Mouse (Mus musculus) urinary bladder, adult 2 months (tissue): ENCODE data around the gene Stat6. TPM values are rescaled to one million over a fixed set of nuclear protein-coding genes. Genes with fewer than 3 reads are reported as not detected.

Experiments used
- DNase-seq: peaks from one replicate; pipeline ENCODE4 v3.0.0; 2022; ENCODE audit warnings: low spot score
- polyA plus RNA-seq: library from polyadenylated mRNA; depleted of rRNA; stranded (reverse); fragments of >200 nt; gene quantifications from 2 replicates; pipeline ENCODE4 v1.2.3, GENCODE M21; 2012

Stat6 gene
- polyA plus RNA-seq, 1 experiment, result 78.1 TPM

DNA sequence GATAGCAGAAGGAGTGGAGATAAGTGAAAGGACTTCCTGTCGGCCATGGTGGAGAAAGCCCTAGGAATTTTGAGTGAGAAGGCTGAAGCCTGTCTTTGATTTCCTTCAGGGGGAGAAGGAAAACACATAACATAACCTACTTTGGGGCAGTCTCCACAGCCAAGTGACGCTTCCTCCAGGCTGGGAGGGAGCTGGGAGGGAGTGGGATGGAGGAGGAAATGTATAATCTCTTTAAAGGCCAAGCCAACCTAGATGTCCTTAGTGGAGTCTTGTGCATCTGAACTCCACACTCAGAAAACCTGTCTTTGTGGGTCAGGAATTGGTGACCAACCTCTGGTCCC lies 27.8 kb upstream of the Stat6 start:
- no peak for DNase-seq

DNA sequence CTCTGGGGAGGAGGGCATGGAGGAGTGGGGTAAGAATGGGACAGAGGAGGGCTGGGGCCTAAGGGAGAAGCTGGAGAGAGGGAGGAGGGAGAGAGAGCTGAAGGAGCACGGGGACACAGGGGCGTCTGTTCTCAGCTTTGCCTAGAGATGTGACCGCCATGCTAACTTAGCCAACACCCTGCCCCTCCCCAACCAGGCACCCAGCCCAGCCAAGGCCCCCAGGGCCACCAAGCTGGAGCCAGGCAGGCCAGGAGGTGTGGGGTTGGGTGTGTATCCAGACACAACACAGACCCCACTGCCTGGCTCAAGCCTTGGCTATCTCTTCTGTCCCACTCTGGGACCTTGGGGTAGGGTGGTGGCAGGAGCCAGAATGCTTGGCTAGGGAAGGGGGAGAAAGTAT lies 27.2 kb upstream of the Stat6 start:
- no peak for DNase-seq

GRCm38 (mm10) chr10:127616261-127616679 lies 26.5 kb upstream of the Stat6 start:
- DNase-seq, result no peak

DNA sequence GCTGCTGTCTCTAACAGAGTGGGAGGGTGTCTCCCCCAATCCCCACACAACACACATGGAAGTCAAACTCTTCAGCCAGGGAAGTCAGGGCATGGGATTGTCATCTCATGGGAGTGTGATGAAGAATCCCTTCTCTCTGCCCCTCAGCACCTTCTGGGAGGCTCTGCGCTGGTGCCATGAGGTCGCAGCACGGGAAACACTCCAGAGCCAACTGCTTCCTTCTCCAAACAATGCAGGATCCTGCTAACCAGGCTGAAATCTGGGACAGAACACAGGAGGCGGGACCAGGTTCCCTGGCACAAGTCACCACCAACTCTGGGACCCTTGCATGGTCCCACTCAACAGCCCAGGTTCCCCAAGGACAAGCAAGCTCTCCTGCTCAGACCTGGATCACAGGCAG lies 25.5 kb upstream of the Stat6 start:
- no peak for DNase-seq

- no peak for DNase-seq
These were observed 24.6 kb upstream of the Stat6 start for GRCm38 (mm10) chr10:127618173-127618572.

DNA sequence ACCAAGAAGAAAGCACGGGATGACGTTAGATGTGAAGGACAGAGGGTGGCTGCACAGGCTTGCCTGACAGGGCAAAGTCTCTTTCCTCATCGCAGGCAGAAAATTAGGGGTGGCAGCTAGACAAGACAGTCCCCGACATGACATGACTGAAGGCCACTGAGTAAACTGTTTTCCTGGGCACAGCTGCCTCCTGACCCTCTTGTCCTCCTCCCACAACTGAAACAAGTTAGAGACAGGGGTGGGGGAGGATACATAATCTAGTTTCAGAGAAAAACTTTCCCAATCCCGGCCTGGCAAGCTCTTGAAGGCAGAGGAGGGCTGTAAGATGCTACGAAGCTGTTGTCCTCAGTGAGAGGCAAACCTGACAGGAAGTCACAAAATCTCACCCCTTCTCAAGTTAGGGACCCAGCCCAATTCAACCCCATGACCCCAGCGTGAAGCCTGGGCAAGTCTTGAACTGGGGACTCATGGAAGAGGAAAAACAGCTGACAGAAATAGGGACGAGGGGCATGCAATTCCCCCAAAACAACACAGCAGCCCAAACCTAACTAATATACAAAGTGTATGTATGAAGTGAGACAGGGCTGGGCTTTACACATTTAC lies 23.6 kb upstream of the Stat6 start:
- no peak for DNase-seq

- DNase-seq, result no peak
These were observed 22.8 kb upstream of the Stat6 start for GRCm38 (mm10) chr10:127619941-127620405.

DNA sequence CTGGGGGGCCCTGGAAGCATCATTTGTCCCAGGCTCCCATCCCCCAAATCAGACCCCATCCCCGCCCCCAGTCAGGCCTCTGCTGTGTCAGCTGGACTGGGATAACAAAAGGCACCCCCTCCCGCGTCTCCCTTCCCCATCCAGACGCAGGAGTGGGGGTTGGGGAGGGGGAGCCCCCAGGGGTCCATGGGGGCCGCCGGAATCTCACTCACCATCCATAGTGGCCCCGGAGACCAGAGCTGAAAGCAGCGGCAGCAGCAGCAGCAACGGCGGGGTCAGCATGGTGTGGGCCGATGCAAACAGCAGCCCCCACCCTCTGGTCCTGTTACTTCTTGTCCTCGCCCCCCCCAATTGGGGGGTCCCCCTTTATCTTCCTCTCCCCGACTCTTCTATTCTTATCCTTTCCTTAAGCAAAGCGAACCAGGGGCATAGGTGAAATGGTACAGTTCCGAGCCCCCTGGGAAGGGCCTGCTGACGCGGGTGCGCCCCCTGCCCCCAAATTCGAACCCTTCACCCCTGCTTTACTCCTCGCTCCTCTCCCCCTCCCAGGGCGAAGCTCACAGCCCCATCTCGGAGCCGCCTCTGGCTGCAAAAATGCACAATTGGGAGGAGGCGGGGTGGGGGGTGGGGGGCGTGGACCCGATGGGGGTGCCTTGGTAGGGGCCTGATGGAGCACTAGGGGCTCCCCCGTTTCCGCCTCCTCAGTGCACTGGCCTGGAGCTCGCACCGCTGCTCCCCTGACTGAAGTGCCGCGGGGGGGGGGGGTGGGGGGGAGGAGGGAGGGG lies 22.2 kb upstream of the Stat6 start, which contains the start of gene Lrp1:
Gene Lrp1, minus strand, starts transcription at position 743 of the 785 bp plus-strand sequence.
- DNase-seq, result no peak

GRCm38 (mm10) chr10:127621191-127622056 lies 21.4 kb upstream of the Stat6 start:
- peak; percentile 87 for DNase-seq

- peak; percentile 70 for DNase-seq
These were observed 20.8 kb upstream of the Stat6 start for GRCm38 (mm10) chr10:127622057-127622392.

- no peak for DNase-seq
These were observed 20.1 kb upstream of the Stat6 start for GRCm38 (mm10) chr10:127622661-127623060.

- DNase-seq, result no peak
These were observed 19.2 kb upstream of the Stat6 start for GRCm38 (mm10) chr10:127623439-127624216.

DNA sequence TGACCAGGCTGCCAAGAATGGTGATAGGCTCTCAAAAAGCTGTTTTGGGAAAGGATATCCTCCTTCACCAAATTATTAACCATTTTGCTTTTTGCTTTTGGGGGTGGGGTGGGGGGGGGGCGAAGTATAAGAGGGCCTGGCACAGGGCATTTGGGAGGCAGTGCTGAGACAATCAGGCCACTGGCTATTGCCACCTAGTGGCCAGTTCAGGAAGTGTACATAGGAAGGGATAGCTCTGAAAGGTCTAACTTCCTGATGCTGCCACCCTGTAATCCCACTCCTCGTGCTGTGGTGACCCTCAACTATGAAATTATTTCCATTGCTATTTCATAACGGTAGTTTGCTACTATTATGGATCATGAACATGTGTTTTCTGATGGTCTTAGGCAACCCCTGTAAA lies 16.4 kb upstream of the Stat6 start:
- DNase-seq, result no peak

- DNase-seq, result no peak
These were observed 11.2 kb upstream of the Stat6 start for GRCm38 (mm10) chr10:127631261-127632214.

DNA sequence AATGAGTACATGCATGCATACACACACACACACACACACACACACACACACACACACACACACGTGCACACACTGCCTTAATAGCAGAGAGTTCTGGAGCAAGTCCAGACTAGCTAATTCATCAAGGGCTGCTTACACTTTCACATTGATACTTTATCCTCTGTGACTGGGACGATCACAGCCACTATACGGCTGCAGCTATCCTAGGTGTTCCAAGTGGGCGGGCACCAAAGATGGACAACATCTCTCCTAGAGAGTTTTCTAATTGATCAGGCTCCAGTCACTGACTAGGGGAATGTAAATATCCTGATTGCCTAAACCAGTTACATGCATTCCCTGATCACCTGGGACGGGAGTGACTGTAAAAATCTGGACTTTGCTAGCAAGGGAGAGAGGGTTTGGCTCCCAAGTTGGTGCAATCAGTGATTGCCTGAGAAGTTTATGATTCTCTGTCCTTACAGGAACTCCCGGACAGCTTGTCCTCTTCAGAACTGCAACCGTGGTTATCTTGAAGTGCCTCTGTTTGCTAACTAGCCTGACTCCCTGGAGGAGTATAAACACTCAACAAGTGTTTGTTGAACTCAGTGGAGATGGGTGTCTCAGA lies 10.0 kb upstream of the Stat6 start:
- DNase-seq, result no peak

DNA sequence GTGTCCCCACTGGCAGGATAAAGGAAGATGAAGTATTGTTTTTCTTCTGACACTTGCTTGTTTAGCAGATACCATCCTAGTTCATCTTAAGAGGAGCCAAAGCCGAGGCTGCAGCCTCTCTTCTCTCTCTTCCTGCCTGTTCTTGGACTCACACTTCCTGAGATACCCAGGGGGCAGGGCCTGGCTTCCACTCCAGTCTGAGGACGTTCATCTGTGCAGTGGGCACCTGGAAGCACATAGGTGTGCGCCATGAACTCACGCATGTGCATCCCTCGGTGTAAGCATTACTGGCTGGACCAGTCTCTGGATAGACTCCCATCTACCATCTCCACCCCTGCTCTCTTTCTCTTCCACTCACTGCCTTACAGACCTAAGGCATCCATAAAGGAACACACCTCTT lies 2.4 kb upstream of the Stat6 start:
- no peak for DNase-seq

- DNase-seq, result peak; percentile 80
These were observed 670 bp upstream of the Stat6 start for GRCm38 (mm10) chr10:127641861-127642771.

DNA sequence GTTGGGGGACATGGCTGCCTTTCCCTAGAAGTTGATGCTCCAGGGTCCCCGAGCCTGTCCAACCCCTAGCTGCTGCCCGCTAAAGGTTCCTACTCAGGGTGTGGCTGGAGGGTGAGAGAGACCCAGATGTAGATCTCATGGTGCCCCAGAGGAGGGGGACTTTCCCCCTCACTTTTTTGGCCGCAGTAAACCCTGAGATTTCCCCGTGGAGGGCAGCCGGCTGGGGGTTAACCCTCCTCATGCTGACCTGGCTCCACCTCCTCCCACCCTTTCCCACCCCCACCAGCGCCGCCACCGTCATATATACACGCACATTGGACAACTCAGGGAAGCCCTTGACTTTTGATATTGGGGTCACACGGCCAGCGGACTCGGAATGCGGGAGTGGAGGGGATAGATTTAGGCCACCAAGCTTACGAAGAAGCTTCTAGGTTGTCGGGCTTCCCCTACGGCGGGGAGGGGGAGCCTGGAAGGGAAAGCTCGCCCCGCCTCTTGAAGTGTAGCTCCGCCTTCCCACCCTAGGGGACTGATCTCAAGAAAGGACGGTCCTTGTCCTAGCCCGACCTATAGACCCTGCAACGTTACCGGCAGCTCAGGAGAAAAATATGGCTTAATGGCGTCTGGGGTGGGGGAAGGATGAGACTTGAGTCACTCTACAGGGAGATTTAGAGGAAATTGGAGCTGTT lies 910 bp downstream of the Stat6 start:
- peak; percentile 64 for DNase-seq
